Mouse (Mus musculus) heart, embryonic 15.5 days (tissue): ENCODE results near the gene Myo1d. TPM values are rescaled to one million over a fixed set of nuclear protein-coding genes. Genes with fewer than 3 reads are reported as not detected.

Experiments
- ATAC-seq: fragments of 200-750 bp; cut with Nextera tagmentation; replicated peaks from 2 replicates; pipeline ENCODE4 v1.8.0; 2017; ENCODE audit warnings: low read depth, moderate TSS enrichment; ENCODE audit not compliant: insufficient number of reproducible peaks, insufficient read depth, low FRiP score
- H3K27ac ChIP-seq: fragments of 300-500 bp; sonication (generic); 2 replicates; pipeline ENCODE4 v1.5.1; 2015; ENCODE audit warnings: mild to moderate bottlenecking, inconsistent platforms
- H3K27me3 ChIP-seq: fragments of 300-500 bp; sonication (generic); 2 replicates; pipeline ENCODE4 v1.6.1; 2015; ENCODE audit warnings: inconsistent platforms
- H3K36me3 ChIP-seq: fragments of 300-500 bp; sonication (generic); 2 replicates; pipeline ENCODE4 v1.6.1; 2015; ENCODE audit warnings: mild to moderate bottlenecking, inconsistent platforms
- H3K4me1 ChIP-seq: fragments of 300-500 bp; sonication (generic); replicated peaks from 2 replicates; pipeline ENCODE4 v1.6.1; 2015; ENCODE audit warnings: inconsistent platforms
- H3K4me2 ChIP-seq: fragments of 300-500 bp; sonication (generic); 2 replicates; pipeline ENCODE4 v1.6.1; 2015; ENCODE audit warnings: inconsistent platforms, mild to moderate bottlenecking, moderate library complexity
- H3K4me3 ChIP-seq: fragments of 300-500 bp; sonication (generic); 2 replicates; pipeline ENCODE4 v1.5.1; 2015; ENCODE audit warnings: mild to moderate bottlenecking, inconsistent platforms
- H3K9ac ChIP-seq: fragments of 300-500 bp; sonication (generic); 2 replicates; pipeline ENCODE4 v1.6.1; 2015; ENCODE audit warnings: mild to moderate bottlenecking, inconsistent platforms
- H3K9me3 ChIP-seq: fragments of 300-500 bp; sonication (generic); replicated peaks from 2 replicates; pipeline ENCODE4 v1.6.1; 2016; ENCODE audit warnings: inconsistent platforms
- WGBS: fragments of 180-500 bp; shearing (Covaris S2); methylation state at CpG from one replicate; pipeline ENCODE4 v1.1.7; 2015; ENCODE audit warnings: mixed read lengths; 5-methylcytosine and 5-hydroxymethylcytosine counted together
- polyA plus RNA-seq: library from polyadenylated mRNA; unstranded; fragments of >200 nt; fragmentation: Nextera tagmentation; extraction: Ambion mirVana; gene quantifications from 2 replicates; pipeline ENCODE4 v1.2.1, GENCODE M21; 2015

Myo1d gene
- polyA plus RNA-seq, 1 experiment from 2014 or later: 6.9 TPM

GRCm38 (mm10) chr11:80781535-80781934 lies 1.7 kb upstream of the Myo1d start:
- ATAC-seq: no peak
- H3K4me2 ChIP-seq: no peak overlapping the region

GRCm38 (mm10) chr11:80778916-80779526 lies 804 bp downstream of the Myo1d start:
- H3K4me1 ChIP-seq: peaks cover 16% of the 10 kb centered on the region
- H3K9me3 ChIP-seq: no peaks in the 10 kb centered on the region
- no peaks in the 10 kb centered on the region for H3K27me3 ChIP-seq
- peak overlapping the region; percentile 86 for H3K4me2 ChIP-seq
- 4% methylated on average over 18 of the region's 18 CpGs for WGBS
- peak overlapping the region; percentile 71 for H3K9ac ChIP-seq
- ATAC-seq: no peak
- H3K27ac ChIP-seq: peak overlapping the region; percentile 75
- no peaks in the 10 kb centered on the region for H3K36me3 ChIP-seq
- H3K4me3 ChIP-seq: peak overlapping the region; percentile 71

More at GRCm38 (mm10) chr11:80781535-80781934, 1.7 kb upstream of the Myo1d start:
- no peaks in the 10 kb centered on the region for H3K36me3 ChIP-seq
- no peak overlapping the region for H3K9ac ChIP-seq
- no peaks in the 10 kb centered on the region for H3K27me3 ChIP-seq
- no peaks in the 10 kb centered on the region for H3K9me3 ChIP-seq
- WGBS: 88% methylated on average over 2 of the region's 2 CpGs
- peaks cover 16% of the 10 kb centered on the region for H3K4me1 ChIP-seq
- no peak overlapping the region for H3K4me3 ChIP-seq
- no peak overlapping the region for H3K27ac ChIP-seq

GRCm38 (mm10) chr11:80778157-80778556 lies 1.7 kb downstream of the Myo1d start:
- Histone ChIP-seq H3K27ac (no peak overlapping the region), H3K4me3 (no peak overlapping the region), H3K9me3 (no peaks in the 10 kb centered on the region), H3K36me3 (no peaks in the 10 kb centered on the region), H3K9ac (no peak overlapping the region), H3K4me2 (peak overlapping the region; percentile 12), H3K27me3 (no peaks in the 10 kb centered on the region), H3K4me1 (peaks cover 18% of the 10 kb centered on the region)
- WGBS: 64% methylated on average over 6 of the region's 6 CpGs
- no peak for ATAC-seq

DNA sequence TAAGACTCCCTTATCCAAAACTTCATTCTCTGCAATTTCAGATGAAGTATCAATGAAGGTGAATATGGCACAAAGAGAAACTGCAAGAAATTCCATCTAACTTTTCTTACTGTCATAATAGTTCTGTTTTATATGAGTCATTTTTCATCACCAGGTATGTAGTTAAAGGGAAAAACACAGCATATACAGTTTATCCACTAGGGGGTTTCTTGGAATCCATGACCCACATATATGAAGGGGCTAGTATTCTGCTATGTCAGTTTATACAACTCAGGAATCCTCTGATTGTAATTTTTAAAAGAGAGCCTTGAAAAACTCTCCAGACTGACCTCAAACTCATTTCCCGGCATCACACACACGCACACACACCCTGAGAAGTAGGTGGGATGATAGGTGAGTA lies 2.1 kb downstream of the Myo1d start:
- ATAC-seq: no peak
- no peak overlapping the region for H3K9ac ChIP-seq
- no peak overlapping the region for H3K27ac ChIP-seq
- H3K4me2 ChIP-seq: peak overlapping the region; percentile 12; the same call in 1 of the 2 replicates
- H3K27me3 ChIP-seq: no peaks in the 10 kb centered on the region
- no peak overlapping the region for H3K4me3 ChIP-seq
- H3K36me3 ChIP-seq: no peaks in the 10 kb centered on the region
- WGBS: 80% methylated on average over 2 of the region's 2 CpGs
- H3K4me1 ChIP-seq: peaks cover 22% of the 10 kb centered on the region
- no peaks in the 10 kb centered on the region for H3K9me3 ChIP-seq

GRCm38 (mm10) chr11:80775535-80775934 lies 4.3 kb downstream of the Myo1d start:
- no peaks in the 10 kb centered on the region for H3K9me3 ChIP-seq
- H3K27me3 ChIP-seq: no peaks in the 10 kb centered on the region
- no peaks in the 10 kb centered on the region for H3K36me3 ChIP-seq
- no peak overlapping the region for H3K27ac ChIP-seq
- 56% methylated on average over 3 of the region's 3 CpGs for WGBS
- H3K9ac ChIP-seq: no peak overlapping the region
- no peak for ATAC-seq
- no peak overlapping the region for H3K4me2 ChIP-seq
- H3K4me1 ChIP-seq: peaks cover 23% of the 10 kb centered on the region
- no peak overlapping the region for H3K4me3 ChIP-seq

DNA sequence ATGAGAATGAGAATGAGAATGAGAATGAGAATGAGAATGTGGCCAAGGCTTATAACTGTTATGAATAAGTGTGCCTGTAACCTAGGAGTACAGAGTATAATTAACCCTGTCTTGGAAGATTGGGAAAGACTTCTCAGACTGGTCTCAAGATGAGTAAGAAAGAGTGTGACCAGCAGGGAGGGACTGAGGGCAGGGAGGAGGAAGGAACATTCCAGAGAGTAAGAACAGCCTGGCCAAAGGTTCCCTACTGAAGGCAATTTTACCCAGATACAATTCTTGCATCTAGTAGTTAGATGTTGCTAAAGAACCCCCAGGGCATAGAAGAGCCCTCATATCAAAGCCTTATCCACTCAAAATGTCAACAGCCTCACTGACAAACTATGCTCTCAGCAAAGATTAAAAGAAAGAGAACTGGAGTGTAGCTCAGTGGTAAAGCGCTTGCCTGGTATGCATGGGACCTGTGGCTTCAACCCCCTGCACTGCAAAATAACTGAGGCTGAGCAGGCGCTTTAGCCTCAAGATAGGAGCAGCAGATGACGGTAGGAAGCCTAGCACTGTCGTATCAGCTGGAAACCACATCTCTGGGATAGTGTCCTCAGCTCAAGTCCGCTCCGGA lies 7.1 kb downstream of the Myo1d start:
- Histone ChIP-seq H3K9me3 (no peaks in the 10 kb centered on the region), H3K4me1 (peaks cover 7% of the 10 kb centered on the region), H3K4me2 (no peak overlapping the region), H3K9ac (no peak overlapping the region), H3K27ac (no peak overlapping the region), H3K36me3 (no peaks in the 10 kb centered on the region), H3K4me3 (no peak overlapping the region), H3K27me3 (no peaks in the 10 kb centered on the region)
- 41% methylated on average over 6 of the region's 6 CpGs for WGBS
- ATAC-seq: no peak

DNA sequence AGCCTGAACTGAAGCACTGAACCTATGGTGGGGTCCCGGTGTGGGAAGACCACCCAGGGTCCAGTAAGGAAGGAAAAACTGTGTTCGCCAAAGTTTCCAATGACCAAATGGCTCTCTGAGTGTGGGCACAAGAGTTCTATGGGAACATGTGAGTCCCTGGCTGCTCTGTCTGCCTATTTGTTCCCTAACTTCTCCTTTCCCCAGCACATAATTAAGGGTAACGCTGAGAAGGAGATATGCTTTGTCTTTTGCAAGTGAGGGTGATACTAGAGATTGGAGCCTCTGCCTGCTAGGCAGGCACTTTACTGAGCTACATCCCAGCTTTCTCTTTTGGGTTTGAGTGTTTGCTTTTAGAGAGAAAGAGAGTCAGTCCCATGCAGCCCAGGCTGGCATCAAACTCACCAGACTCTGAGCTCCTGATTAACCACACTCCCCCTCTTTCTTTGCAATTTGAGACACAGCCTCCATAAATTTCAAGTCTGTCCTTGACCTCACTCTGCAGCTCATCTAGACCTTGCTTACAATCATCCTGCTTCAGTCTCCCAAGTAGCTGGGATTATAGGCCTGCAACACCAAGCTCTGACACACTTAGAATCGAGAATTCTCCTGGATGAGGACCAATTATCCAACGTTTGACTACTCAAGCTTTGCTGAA lies 8.1 kb downstream of the Myo1d start:
- Histone ChIP-seq H3K9ac (no peak overlapping the region), H3K4me2 (no peak overlapping the region), H3K4me1 (peaks cover 13% of the 10 kb centered on the region), H3K36me3 (no peaks in the 10 kb centered on the region), H3K4me3 (no peak overlapping the region), H3K27ac (no peak overlapping the region), H3K27me3 (no peaks in the 10 kb centered on the region), H3K9me3 (no peaks in the 10 kb centered on the region)
- 81% methylated on average over 5 of the region's 5 CpGs for WGBS
- no peak for ATAC-seq

- 78% methylated on average over 3 of the region's 3 CpGs for WGBS
- peaks cover 18% of the 10 kb centered on the region for H3K4me1 ChIP-seq
- no peaks in the 10 kb centered on the region for H3K27me3 ChIP-seq
- no peak overlapping the region for H3K4me3 ChIP-seq
- no peak for ATAC-seq
- no peaks in the 10 kb centered on the region for H3K36me3 ChIP-seq
- no peak overlapping the region for H3K9ac ChIP-seq
- H3K4me2 ChIP-seq: no peak overlapping the region
- no peak overlapping the region for H3K27ac ChIP-seq
- no peaks in the 10 kb centered on the region for H3K9me3 ChIP-seq
Measured at GRCm38 (mm10) chr11:80771186-80771585, 8.6 kb downstream of the Myo1d start.

- H3K27me3 ChIP-seq: no peaks in the 10 kb centered on the region
- peaks cover 16% of the 10 kb centered on the region for H3K4me1 ChIP-seq
- ATAC-seq: no peak
- no peak overlapping the region for H3K4me2 ChIP-seq
- H3K27ac ChIP-seq: no peak overlapping the region
- H3K36me3 ChIP-seq: no peaks in the 10 kb centered on the region
- no peak overlapping the region for H3K4me3 ChIP-seq
- 68% methylated on average over 3 of the region's 3 CpGs for WGBS
- H3K9ac ChIP-seq: no peak overlapping the region
- H3K9me3 ChIP-seq: no peaks in the 10 kb centered on the region
Measured at GRCm38 (mm10) chr11:80767320-80767617, 12.6 kb downstream of the Myo1d start.

DNA sequence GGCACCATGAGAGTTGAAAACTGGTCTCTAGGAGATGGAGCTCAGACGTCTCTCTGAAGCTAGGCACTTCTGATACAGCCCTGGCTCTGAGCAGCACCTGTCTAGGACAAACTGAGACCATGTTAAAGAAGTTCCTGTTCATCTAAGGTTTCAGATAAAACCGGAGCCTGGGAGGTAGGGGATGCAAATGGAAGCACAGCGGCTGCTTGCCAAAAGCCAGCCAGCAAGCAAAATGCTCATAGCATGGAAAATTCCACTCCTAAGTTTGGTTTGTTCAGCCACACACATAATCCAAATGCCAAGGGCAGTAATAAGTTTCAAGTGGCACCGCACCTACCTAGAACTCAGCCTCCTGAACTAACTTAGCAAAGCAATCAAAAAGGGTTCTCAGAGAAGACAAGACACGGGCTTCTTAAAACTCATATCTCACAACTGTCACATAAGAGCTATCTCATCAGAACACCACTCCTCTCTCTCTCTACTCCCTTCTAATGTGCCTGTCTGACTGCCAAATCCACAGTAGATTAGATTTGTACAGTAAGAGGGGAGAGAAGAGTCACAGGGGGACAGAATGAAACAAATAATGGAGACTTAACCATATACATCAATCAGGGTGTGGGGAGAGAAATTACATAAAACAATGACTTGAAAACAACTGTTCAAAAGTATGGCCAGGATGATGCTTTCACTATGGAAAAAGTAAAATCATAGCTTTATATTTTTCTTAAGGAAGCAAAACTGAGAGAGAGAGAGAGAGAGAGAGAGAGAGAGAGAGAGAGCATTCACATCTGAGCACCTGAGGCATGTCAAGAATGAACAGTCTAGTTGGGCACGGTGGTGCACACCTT lies 13.1 kb downstream of the Myo1d start:
- no peak overlapping the region for H3K4me3 ChIP-seq
- H3K27ac ChIP-seq: no peak overlapping the region; the same call in 1 of the 2 replicates
- H3K9me3 ChIP-seq: no peaks in the 10 kb centered on the region
- 41% methylated on average over 6 of the region's 6 CpGs for WGBS
- ATAC-seq: no peak
- H3K4me2 ChIP-seq: no peak overlapping the region
- no peaks in the 10 kb centered on the region for H3K27me3 ChIP-seq
- H3K36me3 ChIP-seq: no peaks in the 10 kb centered on the region
- peaks cover 16% of the 10 kb centered on the region for H3K4me1 ChIP-seq
- H3K9ac ChIP-seq: no peak overlapping the region

- 81% methylated on average over 4 of the region's 4 CpGs for WGBS
- Histone ChIP-seq H3K27ac (no peak overlapping the region; the same call in 1 of the 2 replicates), H3K4me2 (no peak overlapping the region)
Measured at GRCm38 (mm10) chr11:80766068-80766467, 13.8 kb downstream of the Myo1d start.

More at GRCm38 (mm10) chr11:80766068-80766467, 13.8 kb downstream of the Myo1d start:
- Histone ChIP-seq H3K27me3 (no peaks in the 10 kb centered on the region), H3K9ac (no peak overlapping the region), H3K9me3 (no peaks in the 10 kb centered on the region), H3K4me1 (peaks cover 16% of the 10 kb centered on the region), H3K4me3 (no peak overlapping the region), H3K36me3 (no peaks in the 10 kb centered on the region)
- no peak for ATAC-seq
